Mouse (Mus musculus) MEL (cell line): ENCODE measurements around the gene Slc12a8. TPM values are rescaled to one million over a fixed set of nuclear protein-coding genes. Genes with fewer than 3 reads are reported as not detected.

Experiments used
- DNase-seq: peaks from one replicate; pipeline ENCODE4 v3.0.0; 2011; ENCODE audit warnings: low read depth, low spot score
- H3K27ac ChIP-seq: 2 replicates; pipeline ENCODE4 v1.5.1; 2012; ENCODE audit warnings: low read depth, mild to moderate bottlenecking, control low read depth, low read length, moderate library complexity; ENCODE audit not compliant: control insufficient read depth
- H3K27me3 ChIP-seq, 2 experiments: fragments of 150-350 bp in 1 of 2; sonication (generic) in 1 of 2; 2 replicates each; pipeline ENCODE4 v1.6.1; 2012; ENCODE audit warnings: low read length in 2 of 2, mild to moderate bottlenecking in 2 of 2, improper control_type of control experiment in 1 of 2, moderate library complexity in 1 of 2; ENCODE audit not compliant: insufficient read depth in 2 of 2, control insufficient read depth in 1 of 2
- H3K36me3 ChIP-seq, 2 experiments: 2 replicates each; pipeline ENCODE4 v1.6.1; 2012 to 2014; ENCODE audit warnings: low read length in 2 of 2, improper control_type of control experiment in 1 of 2, inconsistent platforms in 1 of 2, mild to moderate bottlenecking in 1 of 2; ENCODE audit not compliant: insufficient read depth in 2 of 2, control insufficient read depth in 1 of 2
- H3K4me1 ChIP-seq, 2 experiments: fragments of 150-350 bp in 1 of 2; sonication (generic) in 1 of 2; 2 replicates each; pipeline ENCODE4 v1.6.1; 2012; ENCODE audit warnings: low read length in 2 of 2, improper control_type of control experiment in 1 of 2, mild to moderate bottlenecking in 1 of 2; ENCODE audit not compliant: insufficient read depth in 2 of 2, control insufficient read depth in 1 of 2
- H3K4me3 ChIP-seq, 2 experiments: fragments of 150-350 bp in 1 of 2; sonication (generic) in 1 of 2; 2 replicates each; pipeline ENCODE4 v1.5.1; 2012; ENCODE audit warnings: low read depth in 2 of 2, low read length in 2 of 2, mild to moderate bottlenecking in 2 of 2, moderate library complexity in 2 of 2, control low read depth in 1 of 2, improper control_type of control experiment in 1 of 2; ENCODE audit not compliant: control insufficient read depth in 1 of 2, insufficient read depth in 1 of 2
- H3K79me2 ChIP-seq: 2 replicates; pipeline ENCODE4 v1.6.1; 2012; ENCODE audit warnings: mild to moderate bottlenecking, low read length, moderate library complexity; ENCODE audit not compliant: control insufficient read depth, poor library complexity, insufficient read depth
- H3K9ac ChIP-seq: 2 replicates; pipeline ENCODE4 v1.6.1; 2012; ENCODE audit warnings: low read depth, mild to moderate bottlenecking, control low read depth, low read length, moderate library complexity; ENCODE audit not compliant: control insufficient read depth, poor library complexity, severe bottlenecking
- H3K9me3 ChIP-seq: fragments of 150-350 bp; sonication (generic); replicated peaks from 2 replicates; pipeline ENCODE4 v1.6.1; 2012; ENCODE audit warnings: mild to moderate bottlenecking, low read length, improper control_type of control experiment, moderate library complexity; ENCODE audit not compliant: insufficient read depth
- CHD2 ChIP-seq: IDR thresholded peaks from 2 replicates; pipeline ENCODE4 v1.6.1; 2011; ENCODE audit warnings: low read length, improper control_type of control experiment
- CTCF ChIP-seq, 3 experiments: IDR thresholded peaks in 2 of 3; conservative IDR thresholded peaks in 1 of 3; 2 replicates each; pipeline ENCODE4 v1.5.1; 2011 to 2012; ENCODE audit warnings: low read length in 3 of 3, low read depth in 2 of 3, mild to moderate bottlenecking in 2 of 3, improper control_type of control experiment in 1 of 3, inconsistent platforms in 1 of 3, mixed read lengths in 1 of 3, moderate library complexity in 1 of 3; ENCODE audit not compliant: control insufficient read depth in 1 of 3, insufficient read depth in 1 of 3, poor library complexity in 1 of 3, severe bottlenecking in 1 of 3
- E2F4 ChIP-seq: IDR thresholded peaks from 2 replicates; pipeline ENCODE4 v1.6.1; 2011; ENCODE audit warnings: low read depth, low read length, improper control_type of control experiment, borderline replicate concordance
- EP300 ChIP-seq, 2 experiments: IDR thresholded peaks; 2 replicates each; pipeline ENCODE4 v1.6.1; 2011; ENCODE audit warnings: improper control_type of control experiment in 2 of 2, low read length in 2 of 2, low read depth in 1 of 2, mild to moderate bottlenecking in 1 of 2
- ETS1 ChIP-seq: IDR thresholded peaks from 2 replicates; pipeline ENCODE4 v1.6.1; 2012; ENCODE audit warnings: low read depth, mild to moderate bottlenecking, inconsistent platforms, low read length, improper control_type of control experiment, moderate library complexity
- GATA1 ChIP-seq: IDR thresholded peaks from 2 replicates; pipeline ENCODE4 v1.6.1; 2011; ENCODE audit warnings: low read depth, low read length, improper control_type of control experiment
- HCFC1 ChIP-seq: IDR thresholded peaks from 2 replicates; pipeline ENCODE4 v1.6.1; 2012; ENCODE audit warnings: low read depth, mild to moderate bottlenecking, inconsistent platforms, low read length, improper control_type of control experiment, moderate library complexity
- JUND ChIP-seq: IDR thresholded peaks from 2 replicates; pipeline ENCODE4 v1.6.1; 2011; ENCODE audit warnings: low read depth, mild to moderate bottlenecking, improper control_type of control experiment, low read length
- MAZ ChIP-seq: IDR thresholded peaks from 2 replicates; pipeline ENCODE4 v1.6.1; 2012; ENCODE audit warnings: low read depth, mild to moderate bottlenecking, inconsistent platforms, low read length, improper control_type of control experiment
- MYB ChIP-seq: IDR thresholded peaks from 2 replicates; pipeline ENCODE4 v1.6.1; 2011; ENCODE audit warnings: mild to moderate bottlenecking, low read depth, low read length, improper control_type of control experiment
- MYC ChIP-seq: IDR thresholded peaks from 2 replicates; pipeline ENCODE4 v1.6.1; 2011; ENCODE audit warnings: low read depth, mild to moderate bottlenecking, low read length, improper control_type of control experiment, moderate library complexity
- NELFE ChIP-seq: IDR thresholded peaks from 2 replicates; pipeline ENCODE4 v1.6.1; 2011; ENCODE audit warnings: low read depth, low read length, improper control_type of control experiment
- NRF1 ChIP-seq: IDR thresholded peaks from 2 replicates; pipeline ENCODE4 v1.6.1; 2014; ENCODE audit warnings: low read depth, mild to moderate bottlenecking, inconsistent platforms, low read length, improper control_type of control experiment, moderate library complexity; ENCODE audit not compliant: poor library complexity, insufficient read depth, severe bottlenecking
- POLR2AphosphoS2 ChIP-seq: IDR thresholded peaks from 2 replicates; pipeline ENCODE4 v1.6.1; 2011; ENCODE audit warnings: low read length, improper control_type of control experiment
- RAD21 ChIP-seq: IDR thresholded peaks from 2 replicates; pipeline ENCODE4 v1.6.1; 2011; ENCODE audit warnings: mild to moderate bottlenecking, low read depth, low read length, improper control_type of control experiment
- SIN3A ChIP-seq: IDR thresholded peaks from 2 replicates; pipeline ENCODE4 v1.6.1; 2012; ENCODE audit warnings: low read length, improper control_type of control experiment, inconsistent platforms
- SMC3 ChIP-seq: IDR thresholded peaks from 2 replicates; pipeline ENCODE4 v1.6.1; 2011; ENCODE audit warnings: low read depth, low read length, improper control_type of control experiment
- TAL1 ChIP-seq: IDR thresholded peaks from 2 replicates; pipeline ENCODE4 v1.6.1; 2012; ENCODE audit warnings: mild to moderate bottlenecking, inconsistent platforms, low read length, moderate library complexity, mixed read lengths
- TBP ChIP-seq: IDR thresholded peaks from 2 replicates; pipeline ENCODE4 v1.8.0; 2011; ENCODE audit warnings: low read depth, low read length, improper control_type of control experiment
- UBTF ChIP-seq: IDR thresholded peaks from 2 replicates; pipeline ENCODE4 v1.6.1; 2012; ENCODE audit warnings: low read depth, mild to moderate bottlenecking, inconsistent platforms, low read length, improper control_type of control experiment, moderate library complexity, borderline replicate concordance; ENCODE audit not compliant: insufficient read depth
- USF1 ChIP-seq: IDR thresholded peaks from 2 replicates; pipeline ENCODE4 v1.6.1; 2014; ENCODE audit warnings: low read depth, mild to moderate bottlenecking, inconsistent platforms, low read length, improper control_type of control experiment, moderate library complexity
- USF2 ChIP-seq, 2 experiments: IDR thresholded peaks; 2 replicates each; pipeline ENCODE4 v1.6.1; 2011 to 2012; ENCODE audit warnings: improper control_type of control experiment in 2 of 2, low read length in 2 of 2, borderline replicate concordance in 1 of 2, inconsistent platforms in 1 of 2, low read depth in 1 of 2, mild to moderate bottlenecking in 1 of 2; ENCODE audit not compliant: insufficient read depth in 1 of 2
- ZKSCAN1 ChIP-seq: IDR thresholded peaks from 2 replicates; pipeline ENCODE4 v1.6.1; 2012; ENCODE audit warnings: low read depth, mild to moderate bottlenecking, inconsistent platforms, low read length, improper control_type of control experiment, moderate library complexity
- ZMIZ1 ChIP-seq: IDR thresholded peaks from 2 replicates; pipeline ENCODE4 v1.6.1; 2012; ENCODE audit warnings: low read depth, mild to moderate bottlenecking, inconsistent platforms, low read length, improper control_type of control experiment, moderate library complexity
- polyA plus RNA-seq, 2 experiments: library from polyadenylated mRNA; stranded (reverse) in 1 of 2; unstranded in 1 of 2; fragments of >175 nt in 1 of 2; fragments of >200 nt in 1 of 2; gene quantifications; 2 replicates each; pipeline versions ENCODE4 v1.2.1 to v1.2.4; 2012; ENCODE audit warnings: low replicate concordance in 2 of 2, low read depth in 1 of 2; ENCODE audit not compliant: insufficient read length in 2 of 2, insufficient read depth in 1 of 2, missing spikeins in 1 of 2
- total RNA-seq: library from RNA; depleted of rRNA; stranded (reverse); fragments of 300-350 nt; gene quantifications from 2 replicates; pipeline ENCODE4 v1.2.3, GENCODE M21; 2012

Gene Slc12a8
- total and polyA plus RNA-seq, 3 experiments = 0.29 TPM; not detected in 2

DNA sequence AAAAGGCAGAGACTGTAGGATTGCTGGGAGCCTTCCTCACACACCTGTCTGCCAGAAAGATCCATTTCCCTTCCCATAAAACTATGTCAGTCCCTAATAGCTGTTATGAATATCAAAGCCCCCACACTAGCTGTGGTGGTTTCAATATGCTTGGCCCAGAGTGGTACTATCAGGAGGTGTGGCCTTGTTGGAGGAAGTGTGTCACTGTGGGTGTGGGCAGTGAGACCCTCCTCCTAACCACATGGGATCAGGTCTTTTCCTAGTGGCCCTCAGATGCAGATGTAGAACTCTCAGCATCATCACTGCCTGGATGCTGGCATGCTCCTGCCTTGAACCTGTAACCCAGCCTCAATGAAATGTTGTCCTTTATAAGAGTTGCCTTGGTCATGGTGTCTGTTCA lies 164.5 kb downstream of the Slc12a8 start:
- H3K4me3 ChIP-seq = no peak overlapping the region
- H3K79me2 ChIP-seq = peaks cover 14% of the 10 kb centered on the region
- no peak overlapping the region for H3K27ac ChIP-seq
- no peaks in the 10 kb centered on the region for H3K9me3 ChIP-seq
- no peak for DNase-seq
- H3K27me3 ChIP-seq = no peaks in the 10 kb centered on the region
- peaks cover 0 to 19% of the 10 kb centered on the region in 2 experiments; a peak in 3 of 4 replicates for H3K4me1 ChIP-seq
- TF ChIP-seq ETS1 (no peak), UBTF (no peak), SIN3A (no peak), RAD21 (no peak), POLR2AphosphoS2 (no peak), EP300 (IDR thresholded peaks at IDR 0.05; ENCODE audit: low read depth in 1 of 2, low read length in 2 of 2) (no peak), JUND (no peak), E2F4 (no peak), ZMIZ1 (no peak), CHD2 (no peak), SMC3 (no peak), TAL1 (no peak), GATA1 (no peak), USF1 (no peak), MAZ (no peak), MYB (no peak), TBP (no peak), ZKSCAN1 (no peak)
- no peak overlapping the region for H3K9ac ChIP-seq
- H3K36me3 ChIP-seq = peaks cover 0 to 9% of the 10 kb centered on the region in 2 experiments; a peak in 2 of 4 replicates

DNA sequence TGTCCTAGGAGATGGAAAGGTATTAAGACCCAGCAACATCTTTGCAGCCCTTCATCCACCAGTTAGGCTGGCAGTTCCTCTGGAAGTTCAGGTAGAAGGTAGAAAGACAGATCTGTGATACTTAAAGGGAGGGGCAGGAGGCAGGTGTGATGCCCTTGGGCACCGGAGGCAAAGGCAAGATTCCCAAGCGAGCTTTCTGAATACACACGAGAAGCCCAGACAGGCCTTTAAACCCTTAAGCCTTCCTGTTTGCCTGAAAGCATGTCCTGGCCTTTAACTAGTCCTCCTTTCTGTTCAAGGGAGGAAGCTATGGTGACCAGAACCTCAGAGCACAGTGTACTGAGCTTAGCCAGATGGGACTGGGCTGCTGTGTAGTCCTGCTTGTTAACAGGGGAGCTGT lies 165.5 kb downstream of the Slc12a8 start:
- no peak overlapping the region for H3K27ac ChIP-seq
- TF ChIP-seq ZKSCAN1 (no peak), USF2 (IDR thresholded peaks at IDR 0.05; ENCODE audit: borderline replicate concordance in 1 of 2, insufficient read depth in 1 of 2, low read depth in 1 of 2, low read length in 2 of 2) (no peak), CTCF (IDR thresholded peaks at IDR 0.05 in 2 of 3, conservative IDR thresholded peaks at IDR 0.05 in 1 of 3; ENCODE audit: control insufficient read depth in 1 of 3, insufficient read depth in 1 of 3, low read depth in 2 of 3, low read length in 3 of 3, poor library complexity in 1 of 3, severe bottlenecking in 1 of 3) (no peak), MYB (no peak), ETS1 (no peak), MYC (no peak), NELFE (no peak), USF1 (no peak), TBP (no peak), POLR2AphosphoS2 (no peak), NRF1 (no peak), HCFC1 (no peak)
- TF ChIP-seq, all 39 proteins: peak for 0

More for the DNA sequence above, 165.5 kb downstream of the Slc12a8 start:
- no peak for DNase-seq
- peaks cover 0 to 19% of the 10 kb centered on the region in 2 experiments; a peak in 3 of 4 replicates for H3K4me1 ChIP-seq
- peaks cover 0 to 9% of the 10 kb centered on the region in 2 experiments; a peak in 2 of 4 replicates for H3K36me3 ChIP-seq
- H3K4me3 ChIP-seq = no peak overlapping the region
- H3K79me2 ChIP-seq = peaks cover 14% of the 10 kb centered on the region
- no peak overlapping the region for H3K9ac ChIP-seq
- H3K9me3 ChIP-seq = no peaks in the 10 kb centered on the region
- no peaks in the 10 kb centered on the region for H3K27me3 ChIP-seq
